Mouse (Mus musculus): ENCODE results near the gene Mettl5. TPM values are rescaled to one million over a fixed set of nuclear protein-coding genes. Genes with fewer than 3 reads are reported as not detected.
A peak's percentile ranks its signal among the peaks of the same experiment; 100 is the strongest.

The Mettl5 gene
- polyA plus RNA-seq, 1 experiment from 2014 or later = 34.8 TPM

- peak within 1 kb of the TSS; percentile 99 for H3K9ac ChIP-seq (ENCODE audit: low read depth, low read length)
- H3K9me3 ChIP-seq (ENCODE audit: control insufficient read depth, low read length) = no peaks in the 10 kb centered on the region
- peak within 1 kb of the TSS; percentile 77 for H3K4me3 ChIP-seq (ENCODE audit: low read length)
- no peaks in the 10 kb centered on the region for H3K36me3 ChIP-seq (ENCODE audit: control insufficient read depth, insufficient read depth, low read length)
- 20% methylated on average over 8 of the region's 8 CpGs for whole genome bisulfite sequencing
- no peak for ATAC-seq
- peak within 1 kb of the TSS; percentile 97 for H3K27ac ChIP-seq (ENCODE audit: low read depth, low read length)
- no peaks in the 10 kb centered on the region for H3K27me3 ChIP-seq (replicated peaks; ENCODE audit: control insufficient read depth, insufficient read depth, low read length)
- peaks cover 25% of the 10 kb centered on the region for H3K4me1 ChIP-seq (ENCODE audit: control insufficient read depth, insufficient read depth, low read depth, low read length)
- H3K4me2 ChIP-seq (ENCODE audit: low read length) = peak within 1 kb of the TSS; percentile 65
These were observed 63.7 kb downstream of the Mettl5 start, which contains the start of gene Klhl23 for GRCm38 (mm10) chr2:69821711-69822110. Klhl23 (plus strand) TSS chr2:69821944.

Other genes starting within 250 kb of the Mettl5 start
- gene Bbs5, start 238.4 kb downstream of the Mettl5 start, polyA plus RNA-seq (2015; fragmentation: Nextera tagmentation; extraction: Ambion mirVana) = 26.1 and 28.3 TPM in 2 replicates
- 0.08 and 1.6 TPM in 2 replicates for gene Klhl41, start 215.5 kb downstream of the Mettl5 start, polyA plus RNA-seq (2015; fragmentation: Nextera tagmentation; extraction: Ambion mirVana)
- gene Fastkd1, start 172.1 kb downstream of the Mettl5 start, polyA plus RNA-seq (2015; fragmentation: Nextera tagmentation; extraction: Ambion mirVana) = 15.1 and 17.1 TPM in 2 replicates
- gene Ppig, start 163.1 kb downstream of the Mettl5 start, polyA plus RNA-seq (2015; fragmentation: Nextera tagmentation; extraction: Ambion mirVana) = 114 and 131 TPM in 2 replicates
- gene Ccdc173, start 96.0 kb downstream of the Mettl5 start, polyA plus RNA-seq (2015; fragmentation: Nextera tagmentation; extraction: Ambion mirVana) = 2.4 and 2.8 TPM in 2 replicates
- 32.1 and 36.5 TPM in 2 replicates for gene Phospho2, start 96.0 kb downstream of the Mettl5 start, polyA plus RNA-seq (2015; fragmentation: Nextera tagmentation; extraction: Ambion mirVana)
- gene Klhl23, start 63.7 kb downstream of the Mettl5 start, polyA plus RNA-seq (2015; fragmentation: Nextera tagmentation; extraction: Ambion mirVana) = 96.3 and 98.2 TPM in 2 replicates
- gene Ssb, start 24.1 kb downstream of the Mettl5 start, polyA plus RNA-seq (2015; fragmentation: Nextera tagmentation; extraction: Ambion mirVana) = 212 and 239 TPM in 2 replicates
- gene Ubr3, start 11.6 kb upstream of the Mettl5 start, polyA plus RNA-seq (2015; fragmentation: Nextera tagmentation; extraction: Ambion mirVana) = 13.4 and 15.8 TPM in 2 replicates
- gene Myo3b, start 153.5 kb upstream of the Mettl5 start, polyA plus RNA-seq (2015; fragmentation: Nextera tagmentation; extraction: Ambion mirVana) = 0.17 and 0.39 TPM in 2 replicates